Mouse (Mus musculus): ENCODE data around the gene Reep1. TPM values are rescaled to one million over a fixed set of nuclear protein-coding genes. Genes with fewer than 3 reads are reported as not detected.
"Not testable (repeated sequence)": the region's sequence is repeated elsewhere in the genome, so short reads cannot be mapped to it uniquely, and the experiment has no call there.

Reep1 gene
- total RNA-seq, 2 experiments from 2014 or later: 20.1 to 21.7 TPM

DNA sequence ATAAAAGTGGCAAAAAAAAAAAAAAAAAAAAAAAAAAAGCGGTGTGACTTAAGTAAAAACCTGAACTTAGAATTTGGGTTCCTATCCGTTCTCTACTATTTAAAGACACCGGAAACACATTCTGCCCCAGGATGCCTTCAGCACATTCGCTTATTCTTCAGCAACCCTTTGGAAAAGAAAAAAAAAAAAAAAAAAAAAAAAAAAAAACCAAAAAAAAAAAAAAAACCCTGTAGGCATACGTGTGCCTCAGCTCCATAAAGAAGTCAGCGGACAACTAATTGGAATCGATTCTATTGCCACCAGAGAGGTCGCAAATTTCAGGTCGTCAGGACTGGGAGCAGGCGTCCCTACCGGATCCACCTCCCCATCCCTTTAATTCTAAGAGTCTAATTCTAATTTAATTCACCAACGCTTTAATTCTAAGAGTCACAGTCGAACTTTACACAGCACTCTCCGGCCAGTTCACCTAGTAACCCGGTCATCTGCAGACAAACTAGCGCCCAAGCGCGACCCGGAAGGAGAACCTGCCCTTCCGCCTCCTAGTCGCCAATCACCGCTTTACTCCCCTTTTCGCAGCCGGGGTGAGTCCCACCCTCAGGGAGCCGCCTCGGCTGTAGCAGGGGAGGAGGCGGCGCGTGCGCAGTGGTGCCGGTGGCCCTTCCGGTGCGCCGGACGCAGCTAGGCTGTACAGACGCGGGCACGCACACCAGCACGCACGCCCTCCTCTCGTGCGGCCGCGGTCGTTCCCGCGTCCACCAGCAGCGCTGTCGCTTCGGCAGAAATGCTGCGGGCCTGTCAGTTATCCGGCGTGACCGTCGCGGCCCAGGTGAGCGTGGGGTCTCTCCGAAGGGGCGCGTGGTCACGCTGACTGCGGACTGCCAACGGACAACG, 123.6 kb downstream of the Reep1 start, which contains the start of gene Immt:
Gene Immt (plus strand): TSS at position 642 of the 891 bp plus-strand sequence.
- intact Hi-C loops (cut with DNase I): no loop called here
- peak; percentile 97 for DNase-seq

DNA sequence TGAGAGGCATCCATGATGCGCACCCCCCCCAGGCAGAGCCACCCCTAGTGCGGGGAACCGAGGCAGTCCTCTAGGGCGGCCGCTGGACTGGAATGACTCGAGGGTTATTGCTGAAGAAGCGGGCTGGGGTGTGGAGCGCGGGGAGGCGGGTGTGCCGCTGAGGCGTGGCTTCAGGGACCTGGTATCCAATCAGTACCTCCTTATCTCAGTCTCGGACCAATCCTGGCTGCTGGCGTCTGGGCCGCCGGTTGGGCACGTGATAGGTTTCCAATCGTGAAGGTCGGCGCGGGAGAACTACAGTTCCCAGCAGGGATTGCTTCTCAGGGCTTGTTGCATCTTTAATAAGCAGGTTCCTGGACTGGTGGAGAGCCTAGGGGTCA, 124.2 kb downstream of the Reep1 start:
- intact Hi-C loops (cut with DNase I): no loop called here
- DNase-seq: peak; percentile 97 to 98

DNA sequence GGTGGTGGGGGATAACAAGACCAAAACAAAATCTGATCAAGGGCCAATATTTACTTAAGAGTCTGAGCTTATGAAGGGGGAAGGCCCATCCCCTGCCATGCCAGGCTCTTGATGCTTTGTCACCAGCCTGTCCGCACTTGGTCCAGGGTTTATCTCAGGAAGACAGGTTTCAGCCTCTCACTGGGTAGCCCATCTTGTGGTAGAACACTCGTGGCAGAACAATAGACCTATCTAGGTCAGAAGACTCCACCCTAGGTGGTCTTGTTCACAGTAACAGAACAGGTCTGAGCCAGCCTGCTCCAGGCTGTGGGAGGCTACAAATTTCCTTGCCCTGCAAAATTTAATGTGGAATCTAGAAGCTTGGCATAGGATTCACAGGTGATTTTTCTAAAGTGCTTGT, 129.4 kb downstream of the Reep1 start:
- DNase-seq: no peak
- intact Hi-C loops (cut with DNase I): no loop called here

GRCm38 (mm10) chr6:71839815-71840214, 132.5 kb downstream of the Reep1 start:
- intact Hi-C loops (cut with DNase I): no loop called here
- no peak for DNase-seq

DNA sequence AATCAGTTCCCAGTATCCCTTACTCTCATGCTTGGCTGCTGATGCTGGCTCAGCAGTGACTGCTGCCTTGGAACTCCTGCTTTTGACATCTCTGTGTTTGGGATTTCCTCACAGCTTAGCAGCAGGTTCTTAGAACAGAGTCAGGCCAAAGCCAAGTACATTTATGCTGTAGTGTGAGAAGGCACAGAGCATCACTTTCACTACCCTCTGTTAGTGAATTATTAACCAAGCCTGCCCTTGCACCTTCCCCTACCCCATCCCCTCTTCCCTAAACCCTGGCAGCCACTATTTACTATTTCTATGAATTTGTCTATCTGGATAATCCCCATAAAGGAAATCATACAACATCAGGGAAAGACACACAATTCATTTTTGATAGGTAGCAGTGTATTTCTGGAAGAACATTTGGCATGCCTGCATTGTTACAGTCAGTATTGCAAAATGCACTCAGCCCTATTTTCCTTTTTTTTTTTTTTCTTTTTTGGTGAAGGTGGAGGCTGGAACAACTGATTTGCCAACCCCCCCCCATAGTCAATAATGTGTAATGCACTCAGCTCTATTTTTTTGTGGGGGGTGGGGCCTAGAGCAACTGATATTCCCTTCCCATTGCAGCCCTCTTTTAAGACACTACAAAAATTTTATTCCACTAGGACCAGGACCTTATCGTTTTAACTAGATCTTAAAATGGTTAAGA, 133.4 kb downstream of the Reep1 start:
- DNase-seq: no peak
- intact Hi-C loops (cut with DNase I): no loop called here

DNA sequence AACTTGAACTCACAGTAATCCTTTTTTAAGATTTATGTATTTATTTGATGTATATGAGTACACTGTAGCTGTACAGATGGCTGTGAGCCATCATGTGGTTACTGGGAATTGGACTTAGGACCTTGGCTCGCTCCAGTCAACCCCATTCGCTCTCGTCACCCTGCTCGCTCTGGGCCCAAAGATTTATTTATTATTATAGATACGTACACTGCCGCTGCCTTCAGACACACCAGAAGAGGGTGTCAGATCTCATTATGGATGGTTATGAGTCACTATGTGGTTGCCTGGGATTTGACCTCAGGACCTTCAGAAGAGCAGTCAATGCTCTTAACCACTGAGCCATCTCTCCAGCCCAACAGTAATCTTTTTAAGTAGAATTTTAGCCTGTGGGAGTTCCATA, 139.5 kb downstream of the Reep1 start:
- intact Hi-C loops (cut with DNase I); DNase-seq: not testable (repeated sequence)

Other genes starting within 250 kb of the Reep1 start
- 10 to 100 TPM; 30.1 to 32.7 TPM for gene Rnf103, start 213.7 kb upstream of the Reep1 start, total RNA-seq (2021)
- 10 to 100 TPM; 62.8 to 67.7 TPM for gene Chmp3, start 163.8 kb upstream of the Reep1 start, total RNA-seq (2021)
- gene Kdm3a, start 74.6 kb upstream of the Reep1 start, total RNA-seq (2021): 10 to 100 TPM; 32.1 to 33.1 TPM
- gene Mrpl35, start 119.4 kb downstream of the Reep1 start, total RNA-seq (2021): 10 to 100 TPM; 49.1 to 50.0 TPM
- gene Immt, start 123.8 kb downstream of the Reep1 start, total RNA-seq (2021): 100 to 1,000 TPM; 542 to 553 TPM
- 100 to 1,000 TPM; 112 to 114 TPM for gene Ptcd3, start 201.2 kb downstream of the Reep1 start, total RNA-seq (2021)
- gene Polr1a, start 201.5 kb downstream of the Reep1 start, total RNA-seq (2021): 10 to 100 TPM; 36.7 to 42.3 TPM